Comparison of ENCODE assay signal across 9 mouse cellular contexts in the genomic region with DNA sequence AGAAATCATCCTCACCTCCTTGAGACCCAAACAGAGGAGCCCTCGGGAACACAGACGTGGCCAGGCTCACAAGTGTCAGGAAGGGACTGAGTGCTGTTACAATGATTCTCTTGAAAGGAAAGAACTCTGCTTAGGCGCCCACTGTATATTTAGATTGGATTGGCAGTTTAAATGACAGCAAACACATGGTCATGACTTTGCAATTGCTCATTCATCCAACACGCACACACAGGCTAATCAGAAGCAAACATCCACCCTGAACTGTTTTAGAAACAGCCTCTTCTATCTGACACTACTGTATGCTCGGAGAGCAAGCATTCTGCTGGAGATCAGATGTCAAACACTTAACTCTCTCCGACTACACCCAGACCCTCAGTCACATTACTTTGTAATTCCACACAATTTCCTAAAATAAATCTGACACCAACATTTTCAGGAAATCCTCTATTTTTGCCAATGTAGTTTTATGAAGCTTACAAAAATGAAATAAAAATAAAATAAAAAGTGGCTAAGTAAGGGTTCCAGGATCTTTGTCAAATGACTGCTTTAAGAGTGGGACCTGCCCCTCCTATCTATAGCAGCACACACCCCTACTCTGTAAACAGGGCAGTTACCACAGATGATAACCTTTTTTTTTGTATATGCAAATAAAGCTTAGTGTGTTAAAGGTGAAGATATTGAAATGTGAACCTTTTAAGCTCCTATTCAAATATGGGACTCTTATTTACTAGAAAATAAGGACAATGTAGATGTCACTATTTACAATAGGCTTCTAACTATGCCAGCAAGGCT.
A peak's percentile ranks its signal among the peaks of the same experiment; 100 is the strongest.
DNase-seq lines count a peak whose midpoint lies in the region; ATAC-seq and TF ChIP-seq lines count a peak whose summit lies in the region.
"Had no signal": no experiment of that assay in that cellular context is flagged by ENCODE, and none has a peak within 500 bp of the region (broad histone marks: within the 10 kb centered on the region; RNA-seq: fewer than 3 reads in every experiment).

No protein-coding gene starts in this region.

- peaks cover 17% of the 10 kb centered on the region for H3K4me1 ChIP-seq in midbrain, embryonic 12.5 days
- H3K4me1 ChIP-seq in midbrain, postnatal 0 days (ENCODE audit: insufficient read depth, low read length) = no peaks in the 10 kb centered on the region; the same call in 1 of the 2 replicates
- H3K4me1 ChIP-seq in intestine, embryonic 16.5 days (ENCODE audit: control insufficient read depth, insufficient read depth, low read length) = peaks cover 16% of the 10 kb centered on the region
- peaks cover 28% of the 10 kb centered on the region for H3K4me1 ChIP-seq in stomach, embryonic 16.5 days (ENCODE audit: control insufficient read depth, insufficient read depth, low read length)

- no peak overlapping the region for H3K9ac ChIP-seq in midbrain, embryonic 12.5 days (replicated peaks)
- H3K9ac ChIP-seq in midbrain, postnatal 0 days (replicated peaks; ENCODE audit: low read length, poor library complexity, severe bottlenecking) = no peak overlapping the region
- H3K9ac ChIP-seq in intestine, embryonic 16.5 days (ENCODE audit: low read depth, low read length) = no peak overlapping the region
- no peak overlapping the region; the same call in 1 of the 2 replicates for H3K9ac ChIP-seq in stomach, embryonic 16.5 days (ENCODE audit: low read length)

- ATAC-seq in midbrain, embryonic 12.5 days (ENCODE audit: low FRiP score, low read depth) = 0 out of 2 replicates have a peak, but pooled peaks have one; percentile 52
- no peak for ATAC-seq in midbrain, postnatal 0 days (ENCODE audit: low FRiP score)
- ATAC-seq in intestine, embryonic 16.5 days = peak; percentile 82
- peak; percentile 85 for ATAC-seq in stomach, embryonic 16.5 days (ENCODE audit: insufficient read depth, low FRiP score)

- DNase-seq in embryo, embryonic 11 days = peak; percentile 23
- DNase-seq in embryo, embryonic 9.5 days (ENCODE audit: extremely low spot score) = no peak
- DNase-seq in midbrain, postnatal 0 days (ENCODE audit: low spot score) = no peak
- DNase-seq in left cerebral cortex, postnatal 36 days (ENCODE audit: low spot score in 2 of 2) = no peak
- no peak for DNase-seq in cerebellum, adult 9-11 months
- DNase-seq: thymus, postnatal 25 days had no signal

- H3K27ac ChIP-seq in midbrain, embryonic 12.5 days (replicated peaks) = peak overlapping the region; percentile 49; the same call in 1 of the 2 replicates
- no peak overlapping the region for H3K27ac ChIP-seq in midbrain, postnatal 0 days (ENCODE audit: low read depth, low read length)
- peak overlapping the region; percentile 42 for H3K27ac ChIP-seq in intestine, embryonic 16.5 days (ENCODE audit: low read length)
- H3K27ac ChIP-seq in stomach, embryonic 16.5 days (ENCODE audit: low read length) = peak overlapping the region; percentile 57

- no peak for TF ChIP-seq CTCF in midbrain, postnatal 0 days (IDR thresholded peaks at IDR 0.05)

- H3K4me2 ChIP-seq in midbrain, embryonic 12.5 days (replicated peaks) = no peak overlapping the region
- no peak overlapping the region for H3K4me2 ChIP-seq in midbrain, postnatal 0 days (ENCODE audit: low read depth, low read length, poor library complexity, severe bottlenecking)
- 0 out of 2 replicates have a peak overlapping the region, but pooled peaks have one; percentile 12 for H3K4me2 ChIP-seq in intestine, embryonic 16.5 days (ENCODE audit: low read depth, low read length)
- H3K4me2 ChIP-seq in stomach, embryonic 16.5 days (ENCODE audit: low read depth, low read length) = peak overlapping the region; percentile 29; the same call in 1 of the 2 replicates

- H3K36me3 ChIP-seq in midbrain, embryonic 12.5 days = no peaks in the 10 kb centered on the region
- no peaks in the 10 kb centered on the region for H3K36me3 ChIP-seq in midbrain, postnatal 0 days (ENCODE audit: insufficient read depth, low read length)
- H3K36me3 ChIP-seq in intestine, embryonic 16.5 days (ENCODE audit: control insufficient read depth, insufficient read depth, low read length) = no peaks in the 10 kb centered on the region
- H3K36me3 ChIP-seq in stomach, embryonic 16.5 days (ENCODE audit: control insufficient read depth, insufficient read depth, low read length) = no peaks in the 10 kb centered on the region

- no peak overlapping the region for H3K4me3 ChIP-seq in midbrain, embryonic 12.5 days
- H3K4me3 ChIP-seq in midbrain, postnatal 0 days (ENCODE audit: low read depth, low read length) = no peak overlapping the region
- no peak overlapping the region for H3K4me3 ChIP-seq in intestine, embryonic 16.5 days (ENCODE audit: low read length)
- peak overlapping the region; percentile 16; the same call in 1 of the 2 replicates for H3K4me3 ChIP-seq in stomach, embryonic 16.5 days (replicated peaks; ENCODE audit: low read length)

- 19% methylated on average over 6 of the region's 6 CpGs for WGBS in midbrain, embryonic 12.5 days
- WGBS in midbrain, postnatal 0 days = 24% methylated on average over 6 of the region's 6 CpGs
- 16% methylated on average over 6 of the region's 6 CpGs for WGBS in intestine, embryonic 16.5 days
- 19% methylated on average over 6 of the region's 6 CpGs for WGBS in stomach, embryonic 16.5 days

- H3K9me3 ChIP-seq in midbrain, embryonic 12.5 days = no peaks in the 10 kb centered on the region
- H3K9me3 ChIP-seq in midbrain, postnatal 0 days (ENCODE audit: low read length) = no peaks in the 10 kb centered on the region
- no peaks in the 10 kb centered on the region for H3K9me3 ChIP-seq in intestine, embryonic 16.5 days (ENCODE audit: control insufficient read depth, low read length)
- H3K9me3 ChIP-seq in stomach, embryonic 16.5 days (replicated peaks; ENCODE audit: control insufficient read depth, low read length) = no peaks in the 10 kb centered on the region

- no peaks in the 10 kb centered on the region for H3K27me3 ChIP-seq in midbrain, embryonic 12.5 days
- H3K27me3 ChIP-seq in midbrain, postnatal 0 days (ENCODE audit: insufficient read depth, low read length) = no peaks in the 10 kb centered on the region
- no peaks in the 10 kb centered on the region for H3K27me3 ChIP-seq in intestine, embryonic 16.5 days (replicated peaks; ENCODE audit: control insufficient read depth, insufficient read depth, low read length)
- H3K27me3 ChIP-seq in stomach, embryonic 16.5 days (ENCODE audit: control insufficient read depth, insufficient read depth, low read length) = no peaks in the 10 kb centered on the region

- intact Hi-C loops in left cerebral cortex, postnatal 36 days (cut with DNase I) = no loop called here

Comparison
In these comparisons a context has a peak if more than half of its experiments do, and no peak if none do; other contexts are left out.
1. H3K4me2 ChIP-seq: peak in intestine, embryonic 16.5 days (single experiment) and stomach, embryonic 16.5 days (single experiment); none in midbrain, embryonic 12.5 days (single experiment) and midbrain, postnatal 0 days (single experiment).